Mouse (Mus musculus): Measurements from ENCODE around the gene Hist2h3c1. TPM values are rescaled to one million over a fixed set of nuclear protein-coding genes. Genes with fewer than 3 reads are reported as not detected.
"Not testable (repeated sequence)": the region's sequence is repeated elsewhere in the genome, so short reads cannot be mapped to it uniquely, and the experiment has no call there.

Gene Hist2h3c1
- total RNA-seq, 2 experiments from 2014 or later, result 4.4 TPM; not detected in 1

GRCm38 (mm10) chr3:96269511-96270474 is 23.3 kb downstream of the Hist2h3c1 start, which contains the start of gene Hist2h2bb:
TSS of gene Hist2h2bb (plus strand) at chr3:96269752.
- ATAC-seq (replicated peaks; ENCODE audit: low FRiP score, low TSS enrichment, poor library complexity, severe bottlenecking), result peak; percentile 90

GRCm38 (mm10) chr3:96273591-96274465 is 27.3 kb downstream of the Hist2h3c1 start:
- no peak for ATAC-seq (replicated peaks; ENCODE audit: low FRiP score, low TSS enrichment, poor library complexity, severe bottlenecking)

- ATAC-seq (replicated peaks; ENCODE audit: low FRiP score, low TSS enrichment, poor library complexity, severe bottlenecking), result peak; percentile 62
These were observed 30.9 kb downstream of the Hist2h3c1 start for GRCm38 (mm10) chr3:96277428-96277799.

- peak; percentile 93 for ATAC-seq (replicated peaks; ENCODE audit: low FRiP score, low TSS enrichment, poor library complexity, severe bottlenecking)
These were observed 31.5 kb downstream of the Hist2h3c1 start for GRCm38 (mm10) chr3:96277800-96278624.

- no peak for ATAC-seq (replicated peaks; ENCODE audit: low FRiP score, low TSS enrichment, poor library complexity, severe bottlenecking)
These were observed 34.2 kb downstream of the Hist2h3c1 start for GRCm38 (mm10) chr3:96280660-96281059.

- no peak for ATAC-seq (replicated peaks; ENCODE audit: low FRiP score, low TSS enrichment, poor library complexity, severe bottlenecking)
These were observed 38.0 kb downstream of the Hist2h3c1 start for GRCm38 (mm10) chr3:96284457-96284856.

GRCm38 (mm10) chr3:96287334-96287733 is 40.8 kb downstream of the Hist2h3c1 start:
- not testable (repeated sequence) for ATAC-seq (replicated peaks; ENCODE audit: low FRiP score, low TSS enrichment, poor library complexity, severe bottlenecking)

GRCm38 (mm10) chr3:96289201-96289600 is 42.7 kb downstream of the Hist2h3c1 start:
- no peak for ATAC-seq (replicated peaks; ENCODE audit: low FRiP score, low TSS enrichment, poor library complexity, severe bottlenecking)

GRCm38 (mm10) chr3:96290727-96291126 is 44.2 kb downstream of the Hist2h3c1 start:
- not testable (repeated sequence) for ATAC-seq (replicated peaks; ENCODE audit: low FRiP score, low TSS enrichment, poor library complexity, severe bottlenecking)

- no peak for ATAC-seq (replicated peaks; ENCODE audit: low FRiP score, low TSS enrichment, poor library complexity, severe bottlenecking)
These were observed 46.2 kb downstream of the Hist2h3c1 start for GRCm38 (mm10) chr3:96292641-96293040.

GRCm38 (mm10) chr3:96293368-96293767 is 46.9 kb downstream of the Hist2h3c1 start:
- ATAC-seq (replicated peaks; ENCODE audit: low FRiP score, low TSS enrichment, poor library complexity, severe bottlenecking), result no peak

GRCm38 (mm10) chr3:96293787-96294186 is 47.3 kb downstream of the Hist2h3c1 start, which contains the start of gene Fcgr1:
TSS of gene Fcgr1 (minus strand) at chr3:96293969.
- no peak for ATAC-seq (replicated peaks; ENCODE audit: low FRiP score, low TSS enrichment, poor library complexity, severe bottlenecking)

Other genes starting within 250 kb of the Hist2h3c1 start
- 29.7 and 38.8 TPM in 2 replicates for gene Vps45, start 188.2 kb upstream of the Hist2h3c1 start, total RNA-seq (2014; fragmentation: Nextera tagmentation)
- gene Vps45, start 188.2 kb upstream of the Hist2h3c1 start, total RNA-seq (2017), result 13.4 and 16.6 TPM in 2 replicates
- gene Otud7b, start 142.2 kb upstream of the Hist2h3c1 start, total RNA-seq (2014; fragmentation: Nextera tagmentation), result 9.7 and 12.3 TPM in 2 replicates
- gene Otud7b, start 142.2 kb upstream of the Hist2h3c1 start, total RNA-seq (2017), result 11.7 and 15.5 TPM in 2 replicates
- gene Mtmr11, start 84.7 kb upstream of the Hist2h3c1 start, total RNA-seq (2014; fragmentation: Nextera tagmentation), result not detected in 2 replicates
- not detected in 2 replicates for gene Mtmr11, start 84.7 kb upstream of the Hist2h3c1 start, total RNA-seq (2017)
- 139 and 173 TPM in 2 replicates for gene Sf3b4, start 74.4 kb upstream of the Hist2h3c1 start, total RNA-seq (2014; fragmentation: Nextera tagmentation)
- 24.7 and 36.9 TPM in 2 replicates for gene Sf3b4, start 74.4 kb upstream of the Hist2h3c1 start, total RNA-seq (2017)
- gene Sv2a, start 65.5 kb upstream of the Hist2h3c1 start, total RNA-seq (2014; fragmentation: Nextera tagmentation), result 1.0 TPM in 1 of 2 replicates, not detected in the other
- 0.30 TPM in 1 of 2 replicates, not detected in the other for gene Sv2a, start 65.5 kb upstream of the Hist2h3c1 start, total RNA-seq (2017)
- gene Bola1, start 27.0 kb upstream of the Hist2h3c1 start, total RNA-seq (2014; fragmentation: Nextera tagmentation), result 35.9 and 55.4 TPM in 2 replicates
- 39.3 and 44.8 TPM in 2 replicates for gene Bola1, start 27.0 kb upstream of the Hist2h3c1 start, total RNA-seq (2017)
- 13.4 and 16.5 TPM in 2 replicates for gene Hist2h2ab, start 26.8 kb upstream of the Hist2h3c1 start, total RNA-seq (2014; fragmentation: Nextera tagmentation)
- 180 and 196 TPM in 2 replicates for gene Hist2h2ab, start 26.8 kb upstream of the Hist2h3c1 start, total RNA-seq (2017)
- gene Hist2h2ac, start 25.8 kb upstream of the Hist2h3c1 start, total RNA-seq (2014; fragmentation: Nextera tagmentation), result 68.5 and 103 TPM in 2 replicates
- 2,466 and 2,516 TPM in 2 replicates for gene Hist2h2ac, start 25.8 kb upstream of the Hist2h3c1 start, total RNA-seq (2017)
- gene Hist2h2be, start 25.6 kb upstream of the Hist2h3c1 start, total RNA-seq (2014; fragmentation: Nextera tagmentation), result 10.8 and 11.4 TPM in 2 replicates
- 7.4 and 10.0 TPM in 2 replicates for gene Hist2h2be, start 25.6 kb upstream of the Hist2h3c1 start, total RNA-seq (2017)
- gene Hist2h3c2, start 7.6 kb upstream of the Hist2h3c1 start, total RNA-seq (2014; fragmentation: Nextera tagmentation), result 238 and 244 TPM in 2 replicates
- gene Hist2h3c2, start 7.6 kb upstream of the Hist2h3c1 start, total RNA-seq (2017), result 41.9 and 280 TPM in 2 replicates
- gene Hist2h2aa2, start 6.4 kb upstream of the Hist2h3c1 start, total RNA-seq (2014; fragmentation: Nextera tagmentation), result 61.3 and 86.2 TPM in 2 replicates
- not detected in 2 replicates for gene Hist2h2aa2, start 6.4 kb upstream of the Hist2h3c1 start, total RNA-seq (2017)
- 17.9 and 44.2 TPM in 2 replicates for gene Hist2h2aa1, start 1.2 kb upstream of the Hist2h3c1 start, total RNA-seq (2014; fragmentation: Nextera tagmentation)
- 5,412 and 6,422 TPM in 2 replicates for gene Hist2h2aa1, start 1.2 kb upstream of the Hist2h3c1 start, total RNA-seq (2017)
- 76.1 and 135 TPM in 2 replicates for gene Hist2h4, start 16.6 kb downstream of the Hist2h3c1 start, total RNA-seq (2014; fragmentation: Nextera tagmentation)
- gene Hist2h4, start 16.6 kb downstream of the Hist2h3c1 start, total RNA-seq (2017), result 49.9 and 105 TPM in 2 replicates
- 432 and 521 TPM in 2 replicates for gene Hist2h3b, start 22.0 kb downstream of the Hist2h3c1 start, total RNA-seq (2014; fragmentation: Nextera tagmentation)
- 172 and 646 TPM in 2 replicates for gene Hist2h3b, start 22.0 kb downstream of the Hist2h3c1 start, total RNA-seq (2017)
- 1,021 and 1,485 TPM in 2 replicates for gene Hist2h2bb, start 23.1 kb downstream of the Hist2h3c1 start, total RNA-seq (2014; fragmentation: Nextera tagmentation)
- gene Hist2h2bb, start 23.1 kb downstream of the Hist2h3c1 start, total RNA-seq (2017), result 6,042 and 11,084 TPM in 2 replicates
- gene Fcgr1, start 47.3 kb downstream of the Hist2h3c1 start, total RNA-seq (2014; fragmentation: Nextera tagmentation), result not detected in 2 replicates
- gene Fcgr1, start 47.3 kb downstream of the Hist2h3c1 start, total RNA-seq (2017), result 0.11 TPM in 1 of 2 replicates, not detected in the other
- not detected in 2 replicates for gene BC107364, start 205.6 kb downstream of the Hist2h3c1 start, total RNA-seq (2014; fragmentation: Nextera tagmentation)
- gene BC107364, start 205.6 kb downstream of the Hist2h3c1 start, total RNA-seq (2017), result not detected in 2 replicates

Measured in megakaryocyte-erythroid progenitor cell, adult 5-6 weeks (primary cell).